Mouse (Mus musculus): ENCODE measurements around the gene Ikzf4.
"Not testable (repeated sequence)": the region's sequence is repeated elsewhere in the genome, so short reads cannot be mapped to it uniquely, and the experiment has no call there.

The Ikzf4 gene

DNA sequence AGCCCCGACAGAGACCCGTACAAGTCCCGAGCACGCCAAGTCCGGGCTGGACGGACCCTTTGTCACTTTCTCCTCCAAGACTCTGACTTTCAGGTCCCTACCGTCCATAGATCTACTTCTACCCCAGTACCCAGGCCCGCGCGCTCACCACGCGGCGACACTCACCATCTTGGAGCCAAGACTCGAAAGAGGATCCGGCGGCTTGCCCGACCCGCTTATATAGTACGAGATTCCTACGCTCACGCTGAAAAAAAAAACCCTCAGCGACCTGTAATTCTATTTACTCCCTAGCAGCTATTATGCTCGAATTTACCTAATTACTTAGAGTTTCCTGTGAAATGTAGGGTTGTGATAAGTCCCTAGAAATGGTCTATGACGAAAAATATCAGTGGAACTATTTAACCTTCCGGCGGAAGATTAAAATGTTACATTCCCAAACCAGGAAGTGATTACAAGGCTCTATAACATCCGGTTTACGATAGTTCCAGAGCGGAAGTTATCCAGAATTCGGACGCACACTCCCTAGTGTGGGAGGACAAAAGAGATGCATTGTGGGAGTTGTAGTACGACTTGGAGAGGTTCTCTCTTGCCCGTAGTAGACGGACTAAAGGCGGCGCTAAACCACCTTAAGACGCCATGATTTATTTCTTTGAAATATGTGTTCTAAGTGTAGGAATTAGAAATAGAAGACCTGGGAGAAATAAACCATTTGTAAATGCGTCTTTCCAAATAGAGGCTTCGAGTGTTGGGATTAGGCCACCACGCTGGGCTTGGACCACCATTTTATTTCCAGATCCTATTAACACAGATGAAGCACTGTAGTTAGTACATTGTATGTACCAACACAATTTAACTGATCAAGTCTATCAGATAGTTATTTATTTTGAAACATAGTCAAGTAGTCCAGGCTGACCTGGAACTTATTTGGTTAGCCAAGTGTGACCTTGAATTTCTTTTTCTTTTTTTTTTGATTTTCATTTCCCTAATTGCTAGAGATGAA is 19.2 kb downstream of the Ikzf4 start, which contains the start of gene Rps26:
Rps26 (minus strand) TSS at position 437 of the 1,000 bp plus-strand sequence.
- peak; percentile 98 for DNase-seq (ENCODE audit: low read depth, low spot score)
- Histone ChIP-seq H3K27me3 (ENCODE audit: control insufficient read depth, insufficient read depth, low read length, poor library complexity, severe bottlenecking) (no peaks in the 10 kb centered on the region), H3K36me3 (ENCODE audit: control insufficient read depth, insufficient read depth, low read length, poor library complexity, severe bottlenecking) (peaks cover 5% of the 10 kb centered on the region; the same call in 1 of the 2 replicates)

- no peak for DNase-seq (ENCODE audit: low read depth, low spot score)
- Histone ChIP-seq H3K36me3 (ENCODE audit: control insufficient read depth, insufficient read depth, low read length, poor library complexity, severe bottlenecking) (peaks cover 5% of the 10 kb centered on the region; the same call in 1 of the 2 replicates), H3K27me3 (ENCODE audit: control insufficient read depth, insufficient read depth, low read length, poor library complexity, severe bottlenecking) (no peaks in the 10 kb centered on the region)
These were observed 20.4 kb downstream of the Ikzf4 start for GRCm38 (mm10) chr10:128625287-128625894.

DNA sequence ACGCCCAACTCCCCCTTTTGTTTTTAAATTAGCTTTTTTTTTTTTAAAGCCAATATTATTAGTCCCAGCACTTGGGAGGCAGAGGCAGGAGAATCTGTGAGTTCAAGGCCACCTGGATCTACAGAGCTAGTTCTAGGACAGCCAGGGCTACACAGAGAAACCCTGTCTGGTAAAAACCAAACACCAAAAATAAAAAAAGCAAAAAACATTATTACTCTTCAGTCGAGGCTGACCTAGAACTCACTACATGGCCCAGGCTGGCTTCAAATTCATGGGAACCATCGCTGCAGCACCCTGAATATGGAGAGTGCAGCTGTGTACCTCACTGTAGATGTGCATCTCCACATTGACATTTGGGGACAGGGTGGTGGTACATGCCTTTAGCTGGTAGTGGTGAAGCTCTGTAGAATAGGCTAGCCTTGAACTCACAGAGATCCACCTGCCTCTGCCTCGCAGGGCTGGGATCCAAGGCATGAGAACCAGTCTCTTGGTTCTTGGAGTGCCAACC is 22.6 kb downstream of the Ikzf4 start:
- H3K36me3 ChIP-seq (ENCODE audit: control insufficient read depth, insufficient read depth, low read length, poor library complexity, severe bottlenecking); DNase-seq (ENCODE audit: low read depth, low spot score); H3K27me3 ChIP-seq (ENCODE audit: control insufficient read depth, insufficient read depth, low read length, poor library complexity, severe bottlenecking): not testable (repeated sequence)

DNA sequence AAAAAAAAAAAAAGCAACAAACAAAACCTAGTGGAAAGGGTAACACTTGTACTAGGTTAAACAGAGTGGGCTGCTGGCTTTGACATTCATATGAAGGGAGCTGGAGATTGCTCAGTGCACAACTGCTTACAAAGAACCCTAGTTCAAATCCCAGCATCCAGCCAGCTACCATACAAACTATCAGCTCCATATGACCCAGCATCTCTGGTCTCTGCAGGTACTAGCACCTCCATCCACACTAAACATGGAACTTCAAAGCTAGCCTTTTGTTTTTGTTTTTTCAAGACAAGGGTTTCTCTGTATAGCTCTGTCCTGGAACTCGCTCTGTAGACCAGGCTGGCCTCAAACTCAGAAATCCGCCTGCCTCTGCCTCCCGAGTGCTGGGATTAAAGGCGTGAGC is 23.1 kb downstream of the Ikzf4 start:
- Histone ChIP-seq H3K27me3 (ENCODE audit: control insufficient read depth, insufficient read depth, low read length, poor library complexity, severe bottlenecking) (no peaks in the 10 kb centered on the region), H3K36me3 (ENCODE audit: control insufficient read depth, insufficient read depth, low read length, poor library complexity, severe bottlenecking) (peaks cover 5% of the 10 kb centered on the region; the same call in 1 of the 2 replicates)
- DNase-seq (ENCODE audit: low read depth, low spot score), result no peak

- DNase-seq (ENCODE audit: low read depth, low spot score), result no peak
- H3K27me3 ChIP-seq (ENCODE audit: control insufficient read depth, insufficient read depth, low read length, poor library complexity, severe bottlenecking), result no peaks in the 10 kb centered on the region
These were observed 23.7 kb downstream of the Ikzf4 start for GRCm38 (mm10) chr10:128621986-128622520.

DNA sequence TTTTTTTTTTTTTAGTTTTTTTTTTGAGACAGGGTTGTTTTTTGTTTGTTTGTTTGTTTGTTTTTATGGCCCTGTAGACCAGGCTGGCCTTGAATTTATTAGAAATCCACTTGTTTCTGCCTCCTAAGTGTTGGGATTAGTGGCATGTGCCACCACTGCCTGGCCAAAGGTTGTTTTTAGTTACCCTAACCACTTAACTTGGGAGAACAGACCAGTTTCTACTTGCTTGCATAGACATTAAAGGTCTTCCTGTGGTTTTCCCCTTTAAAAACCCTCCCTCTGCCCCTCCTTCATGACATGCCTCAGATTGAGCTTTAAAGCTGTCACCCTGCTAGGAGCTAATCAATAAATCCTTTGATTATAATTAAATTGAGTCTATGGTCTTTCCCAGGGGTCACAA is 25.6 kb downstream of the Ikzf4 start:
- no peak for DNase-seq (ENCODE audit: low read depth, low spot score)
- peaks cover 5% of the 10 kb centered on the region; the same call in 1 of the 2 replicates for H3K36me3 ChIP-seq (ENCODE audit: control insufficient read depth, insufficient read depth, low read length, poor library complexity, severe bottlenecking)
- no peaks in the 10 kb centered on the region for H3K27me3 ChIP-seq (ENCODE audit: control insufficient read depth, insufficient read depth, low read length, poor library complexity, severe bottlenecking)

More at GRCm38 (mm10) chr10:128621986-128622520, 23.7 kb downstream of the Ikzf4 start:
- peaks cover 5% of the 10 kb centered on the region; the same call in 1 of the 2 replicates for H3K36me3 ChIP-seq (ENCODE audit: control insufficient read depth, insufficient read depth, low read length, poor library complexity, severe bottlenecking)

DNA sequence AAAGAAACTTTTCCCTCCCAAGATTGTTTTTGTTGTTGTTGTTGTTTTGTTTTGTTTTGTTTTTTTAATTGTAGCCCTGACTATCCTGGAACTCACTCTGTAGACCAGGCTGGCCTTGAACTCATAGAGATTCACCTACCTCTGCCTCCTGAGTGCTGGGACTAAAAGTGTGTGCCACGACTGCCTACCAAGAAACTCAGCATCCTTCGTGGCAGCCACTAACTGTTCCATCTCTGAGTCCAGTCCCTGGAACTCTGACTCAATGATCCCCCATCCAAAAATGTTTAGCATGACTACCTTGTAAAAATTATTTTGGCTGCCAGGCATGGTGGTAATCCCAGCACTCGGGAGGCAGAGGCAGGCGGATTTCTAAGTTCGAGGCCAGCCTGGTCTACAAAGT is 26.6 kb downstream of the Ikzf4 start:
- H3K27me3 ChIP-seq (ENCODE audit: control insufficient read depth, insufficient read depth, low read length, poor library complexity, severe bottlenecking); H3K36me3 ChIP-seq (ENCODE audit: control insufficient read depth, insufficient read depth, low read length, poor library complexity, severe bottlenecking); DNase-seq (ENCODE audit: low read depth, low spot score): not testable (repeated sequence)

DNA sequence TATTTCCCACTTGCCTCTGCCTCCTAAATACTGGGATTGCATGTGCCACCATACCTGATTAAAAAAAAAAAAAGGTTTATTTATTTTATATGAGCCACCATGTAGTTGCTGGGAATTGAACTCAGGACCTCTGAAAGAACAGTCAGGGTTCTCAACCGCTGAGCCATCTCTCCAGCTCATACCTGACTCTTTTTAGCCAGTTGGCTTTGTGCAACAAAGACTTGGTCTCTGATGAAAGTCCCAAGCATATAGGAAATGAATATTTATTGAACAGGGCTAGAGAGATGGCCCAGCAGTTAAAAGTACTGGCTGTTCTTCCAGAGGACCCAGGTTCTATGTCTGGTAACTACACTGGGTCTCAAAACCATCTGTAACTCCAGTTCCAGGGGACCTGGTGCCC is 27.2 kb downstream of the Ikzf4 start:
- no peaks in the 10 kb centered on the region for H3K36me3 ChIP-seq (ENCODE audit: control insufficient read depth, insufficient read depth, low read length, poor library complexity, severe bottlenecking)
- no peaks in the 10 kb centered on the region for H3K27me3 ChIP-seq (ENCODE audit: control insufficient read depth, insufficient read depth, low read length, poor library complexity, severe bottlenecking)
- no peak for DNase-seq (ENCODE audit: low read depth, low spot score)

- DNase-seq (ENCODE audit: low read depth, low spot score); H3K27me3 ChIP-seq (ENCODE audit: control insufficient read depth, insufficient read depth, low read length, poor library complexity, severe bottlenecking); H3K36me3 ChIP-seq (ENCODE audit: control insufficient read depth, insufficient read depth, low read length, poor library complexity, severe bottlenecking): not testable (repeated sequence)
These were observed 29.9 kb downstream of the Ikzf4 start for GRCm38 (mm10) chr10:128615798-128616448.

- no peak for DNase-seq (ENCODE audit: low read depth, low spot score)
- Histone ChIP-seq H3K36me3 (ENCODE audit: control insufficient read depth, insufficient read depth, low read length, poor library complexity, severe bottlenecking) (no peaks in the 10 kb centered on the region), H3K27me3 (ENCODE audit: control insufficient read depth, insufficient read depth, low read length, poor library complexity, severe bottlenecking) (no peaks in the 10 kb centered on the region)
These were observed 30.9 kb downstream of the Ikzf4 start for GRCm38 (mm10) chr10:128614934-128615333.

- H3K27me3 ChIP-seq (ENCODE audit: control insufficient read depth, insufficient read depth, low read length, poor library complexity, severe bottlenecking); DNase-seq (ENCODE audit: low read depth, low spot score): not testable (repeated sequence)
These were observed 32.0 kb downstream of the Ikzf4 start for GRCm38 (mm10) chr10:128613820-128614219.

GRCm38 (mm10) chr10:128613154-128613440 is 32.7 kb downstream of the Ikzf4 start:
- no peaks in the 10 kb centered on the region for H3K27me3 ChIP-seq (ENCODE audit: control insufficient read depth, insufficient read depth, low read length, poor library complexity, severe bottlenecking)
- no peaks in the 10 kb centered on the region for H3K36me3 ChIP-seq (ENCODE audit: control insufficient read depth, insufficient read depth, low read length, poor library complexity, severe bottlenecking)
- no peak for DNase-seq (ENCODE audit: low read depth, low spot score)

More at GRCm38 (mm10) chr10:128613820-128614219, 32.0 kb downstream of the Ikzf4 start:
- not testable (repeated sequence) for H3K36me3 ChIP-seq (ENCODE audit: control insufficient read depth, insufficient read depth, low read length, poor library complexity, severe bottlenecking)

DNA sequence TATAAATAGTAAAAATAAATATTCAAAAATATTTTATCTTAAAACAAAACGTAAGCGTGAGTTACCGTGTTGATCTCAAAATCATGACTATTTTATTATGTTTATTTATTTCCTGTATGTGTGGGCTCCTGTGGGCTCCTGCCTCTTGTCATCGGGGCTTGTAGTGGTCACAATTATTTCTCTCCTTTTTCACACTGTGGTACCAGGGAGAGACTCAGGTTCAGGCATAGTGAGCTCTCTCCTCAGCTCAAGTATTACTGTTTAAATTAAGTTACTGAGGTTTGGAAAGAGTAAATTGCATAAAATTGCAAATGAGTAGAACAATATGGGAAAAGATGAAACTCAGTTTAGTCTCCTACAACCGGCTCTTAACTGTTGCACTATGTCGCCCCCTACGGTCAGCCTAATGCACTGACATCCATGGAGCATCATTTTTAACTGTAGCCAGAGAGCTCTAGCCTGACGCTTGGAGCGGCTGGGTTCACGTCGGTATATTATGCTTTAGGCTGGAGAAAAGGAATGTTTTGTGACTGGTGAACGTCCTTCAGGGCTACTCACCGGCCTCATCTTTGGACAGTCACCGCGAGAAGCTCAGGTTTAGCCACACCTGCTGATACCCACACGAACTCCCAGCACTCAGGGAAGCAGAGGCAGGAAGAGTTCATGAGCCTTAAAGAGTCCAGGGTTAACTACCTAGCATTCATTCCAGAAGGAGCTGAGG is 33.2 kb downstream of the Ikzf4 start:
- DNase-seq (ENCODE audit: low read depth, low spot score), result peak; percentile 90
- Histone ChIP-seq H3K36me3 (ENCODE audit: control insufficient read depth, insufficient read depth, low read length, poor library complexity, severe bottlenecking) (no peaks in the 10 kb centered on the region), H3K27me3 (ENCODE audit: control insufficient read depth, insufficient read depth, low read length, poor library complexity, severe bottlenecking) (no peaks in the 10 kb centered on the region)

DNA sequence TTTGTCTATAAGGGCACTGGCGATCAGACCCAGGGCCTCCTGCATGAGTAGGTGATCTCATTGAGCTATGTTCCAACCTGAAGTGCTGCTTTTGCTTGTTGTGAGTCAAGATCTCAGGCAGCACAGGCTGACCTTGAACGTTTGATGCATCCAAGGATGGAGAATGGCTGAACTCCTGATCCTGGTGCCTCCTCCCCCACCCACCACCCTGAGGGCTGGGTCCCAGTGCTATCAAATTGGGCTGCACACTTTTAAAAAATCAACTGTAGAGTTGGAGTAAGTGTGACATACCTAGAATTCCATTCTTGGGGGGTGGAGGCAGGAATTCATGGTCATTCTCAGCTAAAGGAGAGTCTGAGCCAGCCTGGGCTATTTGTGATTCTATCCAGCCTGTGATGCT is 39.3 kb downstream of the Ikzf4 start:
- no peak for DNase-seq (ENCODE audit: low read depth, low spot score)
- Histone ChIP-seq H3K27me3 (ENCODE audit: control insufficient read depth, insufficient read depth, low read length, poor library complexity, severe bottlenecking) (no peaks in the 10 kb centered on the region), H3K36me3 (ENCODE audit: control insufficient read depth, insufficient read depth, low read length, poor library complexity, severe bottlenecking) (no peaks in the 10 kb centered on the region)
